Mouse (Mus musculus): ENCODE results near the gene Klhl5.
"Not testable (repeated sequence)": the region's sequence is repeated elsewhere in the genome, so short reads cannot be mapped to it uniquely, and the experiment has no call there.

Gene Klhl5

DNA sequence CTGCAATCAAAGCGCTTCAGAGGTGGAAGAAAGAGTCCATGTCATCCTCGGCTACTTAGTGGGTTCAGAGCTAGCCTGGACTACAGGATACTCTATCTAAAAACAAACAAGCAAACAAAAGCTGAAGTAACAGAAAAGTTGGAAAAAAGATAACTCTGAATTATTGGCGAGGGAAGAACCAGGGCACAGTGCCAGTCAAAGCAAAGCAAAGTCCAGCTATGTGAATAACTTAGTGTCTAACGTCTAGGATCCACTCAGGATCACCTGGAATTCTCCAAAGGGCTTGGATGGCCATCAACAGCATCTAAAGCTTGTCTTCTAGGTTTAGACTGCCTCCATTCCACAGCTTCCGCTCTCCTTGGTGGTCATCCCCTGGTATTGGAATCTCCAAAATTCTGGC, 9.9 kb upstream of the Klhl5 start:
- no peak for DNase-seq (ENCODE audit: low spot score in 2 of 2)

DNA sequence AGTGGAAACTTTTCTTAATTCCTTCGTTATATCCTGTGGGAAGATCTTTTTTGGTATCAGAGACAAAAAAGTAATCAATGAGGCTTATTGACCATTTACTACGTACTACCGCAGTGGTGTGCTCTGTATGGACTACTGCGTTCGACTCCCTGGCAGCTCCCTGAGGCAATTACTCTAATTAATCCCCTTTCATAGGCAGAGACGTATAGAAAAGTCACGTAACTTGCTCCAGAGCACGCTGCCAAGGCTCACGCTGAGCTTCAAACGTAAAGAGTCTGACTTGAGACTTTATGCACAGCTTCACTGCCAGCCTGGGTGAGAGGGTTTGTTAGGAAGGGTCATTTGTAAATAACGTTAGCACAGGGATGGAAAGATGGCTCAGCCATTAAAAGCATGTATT, 7.3 kb upstream of the Klhl5 start:
- DNase-seq (ENCODE audit: low spot score in 2 of 2) = no peak

DNA sequence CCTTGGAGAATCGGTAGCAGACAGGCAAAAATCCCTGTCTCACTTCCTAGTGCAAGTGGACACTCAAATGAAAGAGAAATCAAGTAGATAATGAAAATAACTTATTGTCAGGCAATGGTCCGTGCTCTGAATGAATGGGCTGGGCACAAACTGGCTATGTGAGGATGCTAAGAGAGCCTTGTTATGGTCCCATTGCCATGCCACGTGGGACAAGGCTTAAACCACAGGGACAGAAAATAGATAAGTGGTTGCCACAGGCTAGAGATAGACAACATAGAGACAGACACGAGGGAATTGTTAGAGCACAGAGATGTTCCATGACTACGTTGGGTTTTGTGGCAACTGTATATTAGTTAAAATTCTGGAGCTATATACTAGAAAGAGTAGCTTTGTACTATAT, 6.1 kb upstream of the Klhl5 start:
- DNase-seq (ENCODE audit: low spot score in 2 of 2) = no peak

DNA sequence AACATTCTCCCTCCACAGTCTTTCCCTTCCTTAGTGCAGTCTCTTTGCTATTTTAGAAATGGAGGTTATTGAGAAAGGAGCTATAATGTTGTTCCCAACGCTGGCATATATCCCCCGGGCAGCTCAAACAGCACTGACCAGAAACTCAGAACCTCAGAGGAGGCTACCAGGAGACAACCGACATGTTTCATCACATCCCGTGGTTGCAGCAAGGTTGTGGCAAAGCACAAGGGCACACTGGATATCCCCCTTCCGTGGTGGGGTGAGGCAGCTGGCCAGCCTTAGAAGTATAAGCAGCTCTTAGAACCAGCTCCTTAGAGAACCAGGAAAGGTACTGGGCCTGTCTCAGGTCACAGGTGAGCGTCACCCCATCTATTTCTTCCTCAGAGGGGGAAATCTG, 5.7 kb upstream of the Klhl5 start:
- DNase-seq (ENCODE audit: low spot score in 2 of 2) = no peak

DNA sequence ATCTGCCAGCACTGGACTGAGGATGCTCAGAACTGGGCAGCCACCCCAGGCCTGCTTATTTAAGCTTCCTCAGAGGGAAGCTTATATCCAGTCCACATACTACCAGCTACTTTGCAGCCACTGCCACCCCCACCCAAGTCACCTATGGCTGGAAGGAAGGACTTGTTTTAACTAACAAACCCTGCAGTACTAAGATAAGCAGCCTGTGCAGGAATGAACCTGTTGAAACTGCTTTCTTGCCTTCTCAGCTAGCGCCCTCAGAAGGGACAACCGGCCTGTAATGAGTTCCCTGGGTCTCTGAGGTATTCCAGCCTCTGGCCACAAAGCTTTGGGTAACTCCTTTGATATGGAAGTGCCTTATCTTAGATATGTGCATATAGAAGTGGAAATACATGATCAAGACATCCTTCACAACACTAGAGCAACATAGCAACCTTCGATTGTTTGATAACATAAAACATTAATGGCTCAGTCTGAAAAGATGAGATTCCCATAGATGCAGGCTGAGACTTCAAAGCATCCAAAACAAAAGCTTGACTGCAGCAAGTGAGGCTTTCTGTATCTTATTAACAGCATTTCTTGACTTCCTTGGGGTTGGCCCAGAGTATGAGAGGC, 5.2 kb upstream of the Klhl5 start:
- no peak for DNase-seq (ENCODE audit: low spot score in 2 of 2)

DNA sequence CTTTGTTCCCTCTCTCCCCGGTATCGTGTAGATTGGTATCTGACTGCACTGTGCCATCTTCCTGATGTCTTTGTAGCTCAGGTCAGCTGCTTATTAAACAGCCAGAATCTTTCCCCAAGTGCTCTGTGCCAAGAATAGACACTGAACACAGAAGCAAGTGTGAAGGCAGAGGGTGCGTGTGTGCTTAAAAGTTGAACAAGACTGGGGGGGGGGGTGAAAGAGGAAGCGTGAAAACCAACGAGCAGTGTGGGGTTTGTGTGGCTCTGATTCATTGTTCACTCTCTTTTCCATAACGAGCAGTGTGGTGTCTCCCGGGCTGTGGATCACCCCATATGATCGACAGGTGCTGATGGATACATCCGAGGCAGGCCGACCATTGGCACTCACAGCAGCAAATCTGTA, 4.7 kb upstream of the Klhl5 start:
- DNase-seq (ENCODE audit: low spot score in 2 of 2) = no peak

DNA sequence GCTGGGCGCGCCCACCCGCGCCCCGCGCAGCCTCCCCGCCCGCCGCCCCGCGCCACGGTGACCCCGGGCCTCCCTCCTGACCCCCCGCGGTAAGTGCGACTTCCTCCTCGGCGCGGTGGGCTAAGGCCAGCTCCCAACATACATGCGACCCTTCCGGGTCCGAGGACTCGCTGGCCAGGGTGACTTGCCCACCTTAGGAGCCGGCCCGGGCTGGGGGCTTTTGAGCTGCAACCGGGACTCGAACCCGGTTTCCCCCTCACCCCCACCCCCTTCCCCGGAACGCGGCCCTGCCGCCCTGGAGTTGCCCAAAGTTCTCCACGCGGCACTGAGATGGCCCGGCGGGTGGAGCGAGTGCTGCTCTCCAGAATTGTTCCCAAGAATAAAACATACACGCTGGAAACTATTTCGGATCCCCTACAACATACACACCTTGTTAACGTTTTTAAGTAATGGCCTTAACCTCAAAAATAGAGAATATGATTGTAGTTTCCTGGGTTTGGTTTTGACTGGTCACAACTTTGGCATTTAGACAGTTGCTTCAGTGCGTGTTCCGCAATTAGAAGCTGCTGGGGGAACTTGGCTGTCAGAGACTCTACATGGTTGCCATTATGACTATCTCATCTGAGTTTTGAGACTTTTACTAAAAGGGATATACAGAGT, 564 bp downstream of the Klhl5 start:
- DNase-seq (ENCODE audit: low spot score in 2 of 2) = peak in 1 of 2 experiments; percentile 7

DNA sequence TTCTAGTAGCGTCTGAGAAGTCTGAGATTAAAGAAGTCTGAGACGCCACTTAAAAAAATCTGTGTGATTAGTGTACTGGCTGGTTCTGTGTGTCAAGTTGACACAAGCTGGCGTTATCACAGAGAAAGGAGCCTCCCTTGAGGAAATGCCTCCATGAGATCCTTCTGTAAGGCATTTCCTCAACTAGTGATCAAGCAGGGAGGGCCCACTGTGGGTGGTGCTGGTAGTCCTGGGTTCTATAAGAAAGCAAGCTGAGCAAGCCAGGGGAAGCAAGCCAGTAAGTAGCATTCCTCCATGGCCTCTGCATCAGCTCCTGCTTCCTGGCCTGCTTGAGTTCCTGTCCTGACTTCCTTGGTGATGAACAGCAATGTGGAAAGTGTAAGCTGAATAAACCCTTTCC, 4.9 kb downstream of the Klhl5 start:
- not testable (repeated sequence) for DNase-seq (ENCODE audit: low spot score in 2 of 2)

DNA sequence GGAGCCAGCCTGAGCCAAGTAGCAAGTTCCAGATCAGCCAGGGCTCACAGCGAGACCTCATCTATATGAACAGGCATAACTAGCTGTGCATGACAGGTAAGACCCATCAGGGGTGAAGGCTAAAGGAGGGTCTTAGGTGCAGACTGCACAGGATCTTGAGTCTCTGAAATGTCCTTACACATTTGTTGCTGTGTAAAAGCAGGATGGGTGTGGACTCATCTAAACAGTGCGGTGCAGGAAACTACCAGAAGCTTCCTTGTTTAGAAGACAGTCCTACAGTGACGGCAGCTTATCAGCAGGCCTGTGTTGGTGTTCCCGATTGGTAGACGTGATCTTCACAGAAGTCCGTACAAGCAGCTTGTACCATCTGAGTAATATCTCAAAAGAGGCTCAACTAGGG, 6.0 kb downstream of the Klhl5 start:
- no peak for DNase-seq (ENCODE audit: low spot score in 2 of 2)

DNA sequence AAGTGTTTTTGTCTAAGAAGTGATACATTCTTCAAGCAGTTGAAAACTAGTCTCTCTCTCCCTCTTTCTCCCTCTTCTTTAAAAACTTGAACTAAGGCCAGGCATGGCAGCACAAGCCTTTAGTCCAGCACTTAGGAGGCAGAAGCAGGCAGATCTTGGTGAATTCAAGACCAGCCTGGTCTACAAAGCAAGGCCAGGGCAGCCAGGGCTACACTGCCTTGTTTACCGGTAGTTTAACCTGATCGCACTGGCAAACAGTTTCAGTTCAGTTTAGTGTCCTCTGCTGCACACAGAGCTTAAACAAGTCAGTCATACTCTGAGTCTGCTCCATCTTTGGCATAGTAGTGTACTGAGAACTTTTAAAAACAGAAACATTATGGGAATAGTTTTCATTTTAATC, 9.4 kb downstream of the Klhl5 start:
- no peak for DNase-seq (ENCODE audit: low spot score in 2 of 2)

DNA sequence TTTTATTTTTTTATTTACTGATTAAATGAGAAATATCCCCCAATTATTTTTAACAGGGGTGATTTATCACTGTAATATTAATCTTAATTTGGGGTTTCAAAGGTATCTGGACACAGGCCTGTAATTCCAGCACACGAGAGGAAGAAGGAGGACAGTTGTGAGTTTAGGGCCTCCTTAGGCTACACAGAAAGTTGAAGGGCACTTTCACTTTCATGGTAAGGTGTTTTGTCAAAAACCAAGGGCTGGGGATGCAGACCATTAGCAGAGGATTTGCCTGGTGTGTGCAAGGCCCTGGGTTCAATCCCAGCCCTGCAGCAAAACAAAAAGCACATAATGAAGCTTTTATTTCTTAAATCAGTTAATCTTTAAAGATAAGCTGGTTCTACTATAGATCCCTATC, 12.2 kb downstream of the Klhl5 start:
- DNase-seq (ENCODE audit: low spot score in 2 of 2) = no peak

DNA sequence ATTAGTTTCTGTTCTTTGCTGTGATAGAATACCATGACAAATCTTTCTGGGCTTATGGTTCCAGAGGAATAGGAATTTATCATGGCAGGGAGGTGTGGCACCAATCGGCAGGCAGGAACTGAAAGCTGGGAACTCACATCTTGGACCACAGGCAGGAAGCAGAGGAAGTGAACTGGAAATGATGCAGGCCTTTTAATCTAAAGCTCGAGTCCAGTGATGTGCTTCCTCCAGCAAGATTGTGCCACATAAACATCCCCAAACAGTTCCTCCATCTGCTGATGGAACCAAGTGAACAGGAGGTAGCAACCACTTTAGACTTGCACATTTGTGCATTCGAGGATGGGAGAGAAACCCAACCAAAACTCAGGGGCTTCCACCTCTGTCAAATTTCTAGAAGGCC, 12.6 kb downstream of the Klhl5 start:
- no peak for DNase-seq (ENCODE audit: low spot score in 2 of 2)

DNA sequence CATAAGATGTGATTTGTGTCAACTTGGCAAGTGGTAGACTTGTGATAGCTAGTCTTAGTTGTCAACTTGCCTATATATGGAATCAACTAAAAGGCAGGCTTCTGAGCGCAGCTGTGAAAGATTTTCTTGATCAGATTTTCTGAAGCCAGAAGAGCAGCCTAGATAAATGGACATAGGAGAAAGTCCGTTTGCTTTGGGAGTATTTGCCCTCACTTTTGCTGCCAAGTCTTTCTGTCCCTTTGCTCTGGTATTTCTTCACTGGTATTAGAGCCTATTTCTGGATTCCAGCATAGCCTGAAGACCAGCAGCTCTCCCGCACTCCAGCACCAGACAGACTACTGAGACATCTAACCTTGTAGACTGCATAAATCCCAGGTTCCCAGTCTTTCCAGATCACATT, 15.3 kb downstream of the Klhl5 start:
- no peak for DNase-seq (ENCODE audit: low spot score in 2 of 2)

DNA sequence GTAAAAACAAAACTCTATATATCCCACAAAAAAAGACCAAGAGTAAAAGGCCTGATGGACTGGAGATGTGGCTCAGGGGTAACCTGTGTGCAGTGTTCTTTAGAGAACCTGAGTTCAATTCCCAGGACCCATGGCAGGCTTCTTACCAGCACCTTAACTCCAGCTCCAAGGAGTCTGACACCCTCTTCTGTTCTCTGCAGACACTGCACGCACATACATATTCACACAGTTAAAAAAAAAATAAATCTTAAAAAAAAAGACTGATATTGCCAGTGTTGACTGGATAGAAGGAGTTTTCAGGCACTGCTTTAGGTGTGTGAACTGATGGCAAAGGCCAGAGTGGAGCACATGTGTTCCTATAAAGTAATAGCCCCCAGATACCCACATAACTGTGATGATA, 18.8 kb downstream of the Klhl5 start:
- DNase-seq (ENCODE audit: low spot score in 2 of 2) = no peak

DNA sequence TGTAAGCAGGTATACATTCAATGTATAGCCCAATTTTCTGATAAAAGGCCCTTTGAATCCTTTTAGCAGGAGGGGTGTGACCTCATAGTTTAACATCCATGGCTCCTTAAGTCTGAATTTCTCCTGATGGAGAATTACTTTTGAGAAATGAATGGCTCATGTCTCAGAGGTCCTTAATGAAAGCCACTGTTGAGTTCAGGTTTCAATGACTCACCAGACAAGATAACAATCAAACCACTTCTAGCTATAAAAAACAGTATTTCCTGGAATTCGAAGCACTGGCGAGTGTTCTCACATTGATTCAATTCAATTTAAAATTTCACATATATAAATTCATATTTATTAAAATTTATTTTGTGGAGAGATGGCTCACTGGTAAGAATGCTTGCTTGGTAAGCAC, 21.1 kb downstream of the Klhl5 start:
- no peak for DNase-seq (ENCODE audit: low spot score in 2 of 2)

DNA sequence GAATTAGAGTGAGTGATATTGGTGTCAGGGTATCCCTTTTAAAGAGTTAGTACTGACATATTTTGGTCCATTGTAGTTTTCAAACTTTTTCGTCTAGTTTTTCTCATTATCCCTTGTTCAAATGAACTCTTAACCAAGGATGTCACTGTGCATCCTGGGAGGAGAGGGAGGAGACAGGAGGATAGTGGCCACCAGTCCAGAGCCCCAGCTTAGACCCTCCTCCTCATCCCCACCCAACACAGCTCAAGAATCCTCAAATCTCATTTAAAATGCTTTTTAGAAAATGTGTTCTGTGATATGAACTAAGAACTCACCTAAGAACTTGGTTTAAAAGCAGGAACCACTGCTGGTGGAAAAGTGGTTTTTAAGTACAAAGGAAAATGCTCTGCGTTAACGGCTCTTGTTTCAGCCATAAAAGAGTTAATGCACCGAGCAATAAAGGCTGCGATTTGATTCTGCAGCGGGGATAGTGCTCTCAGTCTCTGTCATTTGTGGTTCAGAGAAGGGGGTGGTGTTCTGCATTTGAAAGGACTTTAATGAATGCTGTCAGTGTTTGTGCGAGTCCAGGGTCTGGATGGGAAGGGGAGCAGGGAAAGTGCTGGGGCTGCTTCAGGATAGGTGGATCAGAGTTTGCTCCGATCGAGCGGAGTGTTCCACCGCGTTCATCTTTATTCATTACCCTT, 23.3 kb downstream of the Klhl5 start:
- peak; percentile 34 to 35 for DNase-seq (ENCODE audit: low spot score in 2 of 2)

DNA sequence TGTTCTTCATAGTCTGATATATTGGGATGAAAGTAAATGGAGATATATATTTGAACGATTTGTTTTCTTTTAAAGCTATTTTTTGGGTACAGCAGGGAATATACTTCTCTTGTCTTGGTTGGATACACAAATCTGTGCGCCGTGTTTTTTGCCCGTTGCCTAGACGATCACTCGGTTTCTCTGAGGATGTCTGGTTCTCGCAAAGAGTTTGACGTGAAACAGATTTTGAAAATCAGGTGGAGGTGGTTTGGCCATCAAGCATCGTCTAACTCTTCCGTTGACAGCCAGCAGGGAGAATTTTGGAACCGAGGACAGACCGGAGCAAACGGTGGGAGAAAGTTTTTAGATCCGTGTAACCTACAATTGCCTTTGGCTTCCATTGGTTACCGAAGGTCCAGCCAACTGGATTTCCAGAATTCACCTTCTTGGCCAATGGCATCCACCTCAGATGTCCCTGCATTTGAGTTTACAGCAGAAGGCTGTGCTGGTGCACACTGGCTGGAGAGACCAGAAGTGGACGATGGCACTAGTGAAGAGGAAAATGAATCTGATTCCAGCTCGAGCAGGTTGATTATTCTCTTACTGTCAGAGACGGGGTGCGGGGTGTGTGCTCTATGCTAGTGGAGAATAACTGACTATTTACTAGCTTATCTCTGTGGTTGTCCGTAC, 24.0 kb downstream of the Klhl5 start:
- DNase-seq (ENCODE audit: low spot score in 2 of 2) = peak; percentile 50 to 51

DNA sequence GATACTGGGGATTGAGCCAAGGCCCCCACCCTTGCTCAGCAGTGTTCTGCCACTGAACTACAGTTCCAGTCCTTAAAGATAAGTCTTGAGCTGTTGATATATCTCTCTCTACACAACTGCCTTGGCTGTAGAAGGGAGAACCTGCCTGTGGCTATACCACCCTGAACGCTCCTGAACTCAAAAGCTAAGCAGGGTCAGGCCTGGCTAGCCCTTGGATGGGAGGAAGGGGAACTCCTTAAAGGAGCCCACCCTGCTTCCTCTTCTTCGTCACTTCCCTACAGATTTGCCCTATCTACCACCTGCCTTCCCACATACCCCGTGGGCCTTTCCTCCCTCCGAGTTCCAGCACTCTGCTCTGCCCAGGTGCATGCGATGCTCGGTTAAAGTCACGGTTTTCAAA, 28.8 kb downstream of the Klhl5 start:
- no peak for DNase-seq (ENCODE audit: low spot score in 2 of 2)

DNA sequence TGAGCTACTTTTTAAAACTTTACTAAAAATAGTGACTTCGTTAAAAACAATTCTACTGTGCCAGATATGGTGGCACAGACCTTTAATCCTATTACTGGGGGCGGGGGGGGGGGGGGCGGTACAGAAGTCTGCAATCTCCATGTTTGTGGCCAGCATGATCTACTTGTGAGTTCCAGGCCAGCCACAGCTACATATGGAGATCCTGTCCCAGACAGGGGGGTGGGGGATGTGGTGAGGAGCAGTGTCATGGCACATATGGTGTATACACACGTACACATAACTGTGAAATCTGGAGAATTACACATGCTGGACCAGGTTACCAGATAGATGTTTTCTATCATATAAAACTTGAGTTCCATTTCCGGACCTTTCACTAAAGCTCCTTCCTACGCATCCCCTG, 29.7 kb downstream of the Klhl5 start:
- no peak for DNase-seq (ENCODE audit: low spot score in 2 of 2)

DNA sequence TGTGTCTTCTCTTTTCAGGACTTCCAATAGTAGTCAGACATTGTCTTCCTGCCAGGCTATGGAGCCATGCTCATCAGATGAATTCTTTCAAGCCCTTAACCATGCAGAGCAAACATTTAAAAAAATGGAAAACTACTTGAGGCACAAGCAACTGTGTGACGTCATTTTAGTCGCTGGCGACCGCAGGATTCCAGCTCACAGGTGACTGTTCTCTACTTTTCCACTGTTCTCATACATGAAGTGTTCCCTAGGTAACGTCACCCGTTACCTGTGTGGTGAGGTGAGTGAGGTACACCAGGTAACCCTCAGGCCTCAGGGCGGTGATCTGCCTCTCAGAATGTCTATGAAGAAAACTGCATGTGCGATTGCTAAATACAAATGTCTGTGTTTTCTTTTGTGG, 33.9 kb downstream of the Klhl5 start:
- DNase-seq (ENCODE audit: low spot score in 2 of 2) = no peak

DNA sequence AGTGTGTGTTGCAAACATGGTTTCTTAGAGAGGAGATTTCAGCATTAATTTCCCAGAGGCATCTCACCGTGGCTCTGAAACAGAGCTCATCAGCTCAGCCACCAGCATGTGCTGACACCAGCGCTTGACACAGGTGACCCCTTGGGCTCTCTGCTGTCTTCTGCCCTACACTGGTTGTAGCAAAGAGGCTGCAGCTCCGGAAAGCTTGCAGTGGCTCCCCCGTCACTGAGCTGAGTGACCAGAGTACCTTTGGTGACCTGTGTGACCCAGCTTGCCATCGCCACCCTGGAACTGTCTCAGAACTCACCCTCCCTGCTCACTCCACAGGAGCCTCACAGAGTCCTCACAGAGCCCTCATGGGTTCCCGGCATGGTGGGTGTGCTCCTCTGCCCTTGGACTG, 34.9 kb downstream of the Klhl5 start:
- no peak for DNase-seq (ENCODE audit: low spot score in 2 of 2)

DNA sequence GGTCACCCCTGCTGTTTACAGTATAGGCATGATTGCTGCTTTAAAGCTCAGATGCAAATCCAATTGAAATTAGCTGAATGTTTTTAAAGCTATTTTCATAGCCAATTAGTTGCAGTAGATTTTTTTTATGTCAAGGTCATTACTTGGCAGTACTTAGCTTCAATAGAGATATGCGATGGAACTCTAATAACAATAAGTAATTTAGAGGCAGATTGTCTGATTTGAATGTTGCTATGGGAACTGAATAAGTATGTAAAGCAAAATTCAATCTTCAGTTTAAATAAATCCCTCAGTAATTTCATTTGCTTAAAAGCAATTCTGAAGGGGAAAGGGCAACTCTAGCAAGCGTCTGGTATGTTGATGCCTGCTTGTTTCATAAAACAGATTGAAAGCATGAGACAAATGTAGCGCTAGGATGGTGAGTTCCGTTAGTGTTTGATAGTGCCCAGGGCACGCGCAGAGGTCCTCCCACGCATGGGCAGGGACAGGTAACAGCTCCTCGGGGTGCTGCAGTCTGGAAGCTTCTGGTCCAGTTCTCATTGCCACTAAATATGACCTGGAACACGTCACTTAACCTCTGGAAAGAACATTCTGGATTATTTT, 38.3 kb downstream of the Klhl5 start:
- DNase-seq (ENCODE audit: low spot score in 2 of 2) = no peak

DNA sequence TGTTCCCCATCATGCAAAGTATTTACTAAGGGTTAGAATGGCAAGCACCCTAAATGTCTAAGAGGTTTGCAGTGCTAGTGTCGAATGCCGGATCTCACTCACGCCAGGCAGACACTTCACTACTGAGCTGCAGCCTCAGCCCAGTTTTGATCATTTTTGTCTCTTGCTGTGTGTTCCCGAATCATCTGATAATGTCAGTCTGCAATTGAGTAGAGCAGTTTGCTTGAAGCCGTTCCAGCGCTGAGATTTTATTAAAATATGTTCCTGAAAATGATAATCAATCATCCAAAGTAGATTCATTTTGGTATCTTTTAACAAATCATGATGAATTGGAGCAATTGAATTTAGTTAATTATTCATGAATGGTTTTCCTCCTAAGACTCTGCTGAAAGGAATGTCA, 39.4 kb downstream of the Klhl5 start:
- DNase-seq (ENCODE audit: low spot score in 2 of 2) = no peak

Measured in frontal cortex, postnatal 36 days (tissue).